Mouse (Mus musculus): Measurements from ENCODE around the gene Gm37240. TPM values are rescaled to one million over a fixed set of nuclear protein-coding genes. Genes with fewer than 3 reads are reported as not detected.
"Not testable (repeated sequence)": the region's sequence is repeated elsewhere in the genome, so short reads cannot be mapped to it uniquely, and the experiment has no call there.

The Gm37240 gene
- total RNA-seq, 1 experiment from 2014 or later = 10.8 TPM

DNA sequence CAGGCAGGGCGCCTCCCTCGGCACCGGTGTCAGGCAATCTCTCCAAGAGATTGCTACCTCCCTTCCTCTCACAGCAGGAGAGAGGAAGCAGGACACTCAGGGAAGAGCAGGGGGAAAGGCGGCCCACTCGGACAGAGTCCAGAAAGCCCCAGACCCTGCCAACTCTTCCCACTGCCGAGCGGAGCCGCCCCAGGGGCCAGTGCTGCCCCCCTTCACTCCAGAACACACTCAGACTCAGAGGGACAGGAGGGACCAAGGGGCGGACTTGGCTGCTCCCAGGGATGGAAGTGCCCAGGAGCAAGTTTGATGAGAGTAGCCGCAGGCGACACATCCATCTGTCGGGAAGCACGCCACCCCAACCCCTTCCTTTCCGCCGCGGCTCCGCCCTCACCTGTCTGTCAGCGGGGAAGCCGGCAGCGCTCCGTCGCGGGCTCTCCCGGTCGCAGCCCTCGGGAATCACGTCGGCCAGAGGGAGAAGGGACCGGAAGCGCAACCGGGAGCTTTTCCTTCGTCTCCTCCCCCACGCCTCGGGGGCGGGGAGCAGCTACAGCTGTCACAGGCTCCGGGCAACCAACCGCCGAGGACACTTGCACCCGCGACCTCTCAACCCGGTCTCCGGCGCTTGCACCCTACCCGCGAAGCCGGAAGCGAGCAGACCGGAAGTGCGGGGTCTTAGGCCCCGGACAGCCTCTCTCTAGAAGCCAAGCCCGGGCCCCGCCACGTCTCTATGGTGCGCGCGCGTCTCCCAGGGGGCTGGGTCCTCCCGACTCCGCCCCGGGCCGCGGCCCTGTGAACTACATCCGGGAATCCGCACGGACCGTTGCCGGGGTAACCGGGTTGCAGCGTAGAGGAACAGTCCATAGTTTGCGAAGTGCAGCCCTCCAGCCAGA lies 1305.0 kb downstream of the Gm37240 start, which contains the start of gene Arfip1:
TSS of gene Arfip1 (minus strand) at position 603 of the 890 bp plus-strand sequence.
- DNase-seq = peak; percentile 99

DNA sequence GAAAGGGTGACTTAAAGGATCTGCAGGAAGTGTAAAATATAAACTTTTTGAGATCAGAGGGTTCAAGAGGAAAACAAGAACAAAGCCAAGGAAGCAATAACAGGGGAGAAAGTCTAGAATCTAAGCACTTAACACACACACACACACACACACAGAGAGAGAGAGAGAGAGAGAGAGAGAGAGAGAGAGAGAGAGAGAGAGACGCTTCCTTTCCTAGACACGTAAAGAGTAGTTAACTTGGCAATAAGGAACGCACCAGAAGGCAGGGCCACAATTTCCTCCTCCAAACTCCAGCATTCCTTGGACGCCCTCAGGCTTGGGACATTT lies 1305.7 kb downstream of the Gm37240 start:
- DNase-seq = no peak

DNA sequence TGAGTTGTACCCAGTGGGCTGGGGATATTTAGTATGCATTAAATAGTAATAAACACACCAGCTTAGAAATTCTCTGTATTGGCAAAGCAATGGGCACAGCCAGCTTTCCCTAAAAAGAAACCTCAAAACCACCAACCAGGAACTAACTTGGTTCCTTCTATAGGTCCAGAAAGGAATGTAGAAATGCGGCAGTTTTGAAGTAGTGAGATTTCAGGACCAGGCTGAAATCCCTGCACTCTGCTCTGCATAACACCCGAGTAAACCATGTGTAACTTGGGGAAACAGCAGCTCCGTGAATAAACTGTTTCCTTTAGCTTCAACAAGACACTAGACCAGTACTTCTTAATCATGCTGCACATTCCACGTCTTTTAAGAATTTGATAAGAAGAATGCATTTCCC lies 1306.6 kb downstream of the Gm37240 start:
- no peak for DNase-seq

DNA sequence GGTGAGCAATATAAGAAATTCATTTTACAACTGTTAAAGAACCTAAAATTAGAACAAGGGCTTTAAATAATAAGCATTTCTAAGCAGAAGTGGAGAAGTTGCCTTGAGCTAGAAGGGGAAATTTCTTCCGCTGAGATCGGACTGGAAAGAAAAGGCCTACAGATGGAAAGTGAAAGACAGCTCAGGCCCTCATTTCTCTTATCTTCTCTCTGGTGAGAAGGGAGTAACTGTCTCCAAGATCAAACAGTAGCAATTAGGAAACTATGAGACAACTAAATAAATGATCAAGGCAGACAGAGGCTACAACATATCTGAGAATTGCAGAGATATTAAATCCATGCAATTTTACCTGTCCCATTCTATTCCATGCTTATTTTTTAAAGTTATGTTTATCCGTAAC lies 1316.8 kb downstream of the Gm37240 start:
- no peak for DNase-seq

DNA sequence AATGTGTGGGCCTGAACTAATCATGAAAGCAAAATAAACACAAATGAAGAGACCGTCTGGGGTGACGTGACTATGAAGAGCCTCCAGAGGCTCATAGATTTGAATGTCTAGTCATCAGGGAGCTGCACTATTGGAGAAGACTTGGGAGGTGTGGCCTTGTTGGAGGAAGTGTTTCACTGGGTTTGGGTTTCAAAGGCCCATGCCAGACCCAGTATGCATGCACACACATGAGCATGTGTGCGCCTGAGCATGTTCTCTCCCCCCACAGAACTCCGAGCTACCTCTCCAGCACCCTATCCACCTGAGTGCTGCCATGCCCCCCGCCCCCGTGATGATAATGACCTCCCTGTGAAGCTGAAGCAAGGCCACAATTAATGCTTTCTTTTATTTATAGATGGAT lies 1317.7 kb downstream of the Gm37240 start:
- DNase-seq = no peak

DNA sequence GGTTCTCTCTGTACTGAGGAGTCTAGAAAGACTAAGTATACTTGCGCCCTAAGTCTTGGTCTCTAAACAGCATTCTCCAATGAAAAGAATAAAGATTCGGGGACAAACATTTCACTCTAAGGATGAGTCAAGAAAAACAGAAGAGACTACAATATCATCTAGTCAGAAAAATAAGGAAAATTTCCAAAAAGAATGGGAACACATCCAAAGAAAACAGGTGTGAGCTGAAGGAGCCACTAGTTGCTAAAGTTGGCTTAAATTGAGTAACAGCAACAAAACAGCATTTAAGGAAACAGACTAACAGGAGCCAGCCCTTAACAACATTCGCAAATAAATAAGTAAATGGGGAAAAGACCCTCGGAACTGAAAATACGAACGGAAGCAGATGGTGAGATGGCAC lies 1318.8 kb downstream of the Gm37240 start:
- DNase-seq = no peak

DNA sequence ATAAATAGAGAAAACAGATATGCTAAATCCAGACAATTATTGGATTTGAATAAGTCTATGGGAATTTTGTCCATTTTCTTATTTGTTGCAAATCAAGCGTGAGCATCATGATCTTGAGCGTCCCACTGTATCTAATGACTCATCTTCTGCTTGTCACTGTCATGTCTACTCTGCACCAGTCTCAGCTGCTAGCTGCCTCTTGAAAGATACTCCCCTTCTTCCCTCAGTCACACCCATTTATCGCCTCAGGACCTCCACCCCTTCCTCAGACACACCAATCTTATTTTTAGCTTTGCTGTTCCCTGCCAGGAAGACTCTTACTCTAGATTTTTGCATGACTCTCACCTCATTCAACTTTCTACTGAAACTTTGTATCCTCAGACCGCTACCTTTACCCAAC lies 1323.9 kb downstream of the Gm37240 start:
- no peak for DNase-seq

DNA sequence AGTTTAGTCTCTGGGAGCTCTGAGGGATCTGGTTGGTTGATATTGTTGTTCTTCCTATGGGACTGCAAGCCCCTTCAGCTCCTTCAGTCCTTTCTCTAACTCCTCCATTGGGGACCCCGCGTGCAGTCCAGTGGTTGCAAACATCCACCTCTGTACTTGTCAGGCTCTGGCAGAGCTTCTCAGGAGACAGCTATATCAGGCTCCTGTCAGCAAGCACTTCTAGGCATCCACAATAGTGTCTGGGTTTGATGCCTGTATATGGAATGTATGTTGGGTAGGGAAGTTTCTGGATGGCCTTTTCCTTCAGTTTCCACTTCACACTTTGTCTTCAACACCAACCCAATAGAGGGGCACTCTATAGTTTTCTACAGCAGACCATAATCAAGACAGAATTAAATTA lies 1324.4 kb downstream of the Gm37240 start:
- DNase-seq = not testable (repeated sequence)

DNA sequence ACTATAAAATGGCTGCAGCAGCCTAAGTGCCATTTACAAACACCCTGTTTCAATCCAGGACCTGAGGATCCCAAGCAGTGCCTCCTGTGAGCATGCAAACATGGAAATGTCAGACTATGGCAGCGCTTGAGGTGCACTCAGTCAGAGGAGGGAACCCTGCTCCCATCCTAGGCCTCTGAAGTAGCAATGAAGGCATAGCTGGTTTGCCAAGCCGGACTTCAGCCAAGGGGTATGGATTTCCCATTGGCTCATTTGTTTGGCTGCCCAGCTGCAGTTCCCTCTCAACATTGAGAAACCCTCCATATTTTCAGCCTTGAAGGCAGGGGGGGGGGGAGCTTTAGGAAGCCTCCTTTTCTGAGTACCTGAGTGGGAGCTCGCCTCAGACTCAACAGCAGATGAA lies 1329.0 kb downstream of the Gm37240 start:
- no peak for DNase-seq

DNA sequence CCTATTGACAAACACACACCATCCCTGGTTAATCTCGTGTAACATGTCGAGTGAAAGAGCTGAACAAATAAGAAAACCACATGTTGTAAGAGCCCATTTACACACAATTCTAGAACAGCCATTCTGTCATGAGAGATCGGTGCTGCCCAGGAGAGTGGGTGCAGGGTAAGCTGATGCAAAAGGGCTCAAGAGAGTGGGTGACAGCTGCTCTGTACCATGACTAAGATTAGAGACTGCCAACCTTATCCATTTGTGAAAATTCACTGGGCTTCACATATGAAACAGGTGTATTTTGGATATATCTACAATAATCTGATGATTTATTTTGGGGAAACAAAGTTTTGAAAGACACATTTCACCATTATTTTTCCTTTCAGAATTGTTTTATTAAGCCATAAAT lies 1331.5 kb downstream of the Gm37240 start:
- no peak for DNase-seq

DNA sequence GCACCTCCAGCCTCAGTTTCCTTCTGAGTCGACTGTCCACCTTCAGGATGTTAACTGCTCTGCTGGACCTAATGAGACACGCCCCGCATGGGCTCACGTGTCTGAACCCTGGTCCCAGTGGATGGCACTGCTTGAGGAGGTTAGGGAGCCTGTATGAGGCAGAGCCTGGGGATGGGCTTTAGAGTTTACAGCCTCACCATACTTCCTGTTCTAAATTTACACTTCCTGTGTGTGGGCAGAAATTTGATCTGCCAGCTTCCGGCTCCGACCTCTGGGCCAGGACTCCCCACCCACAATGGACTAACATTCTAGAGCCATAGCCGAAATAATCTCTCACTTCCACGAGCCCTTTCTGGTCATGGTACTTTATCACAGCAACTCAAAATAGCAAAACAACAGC lies 1340.1 kb downstream of the Gm37240 start:
- no peak for DNase-seq

DNA sequence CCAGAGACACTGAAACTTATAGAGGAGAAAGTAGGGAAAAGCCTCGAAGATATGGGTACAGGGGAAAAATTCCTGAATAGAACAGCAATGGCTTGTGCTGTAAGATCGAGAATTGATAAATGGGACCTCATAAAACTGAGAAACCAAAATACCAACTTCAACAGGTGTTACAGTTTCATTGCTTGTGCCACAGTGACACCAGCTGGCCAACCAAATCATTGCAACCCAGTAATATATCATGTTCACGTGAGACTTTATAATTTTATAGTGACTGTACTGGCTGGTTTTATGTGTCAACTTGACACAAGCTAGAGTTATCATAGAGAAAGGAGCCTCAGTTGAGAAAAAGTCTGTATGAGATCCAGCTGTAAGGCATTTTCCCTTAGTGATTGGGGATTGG lies 1344.9 kb downstream of the Gm37240 start:
- peak; percentile 59 for DNase-seq

DNA sequence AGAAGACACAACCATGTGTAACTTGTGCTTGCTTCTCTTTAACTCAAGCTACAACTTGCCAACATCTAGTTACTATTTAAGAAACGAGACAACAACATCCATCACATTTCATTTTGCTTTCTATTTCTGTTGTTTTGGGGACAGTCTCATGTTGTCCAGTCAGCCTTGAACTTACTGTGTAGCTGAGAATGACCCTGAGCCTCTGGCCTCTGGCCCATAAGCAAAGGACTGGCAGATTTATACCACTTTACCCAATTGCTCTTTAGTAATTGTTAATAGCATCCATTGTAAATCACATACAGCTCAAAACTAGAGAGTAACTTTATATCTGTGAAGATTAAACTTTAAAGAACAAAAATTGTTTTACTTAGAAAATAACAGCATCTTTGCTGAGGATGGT lies 1345.4 kb downstream of the Gm37240 start:
- peak; percentile 52 for DNase-seq

DNA sequence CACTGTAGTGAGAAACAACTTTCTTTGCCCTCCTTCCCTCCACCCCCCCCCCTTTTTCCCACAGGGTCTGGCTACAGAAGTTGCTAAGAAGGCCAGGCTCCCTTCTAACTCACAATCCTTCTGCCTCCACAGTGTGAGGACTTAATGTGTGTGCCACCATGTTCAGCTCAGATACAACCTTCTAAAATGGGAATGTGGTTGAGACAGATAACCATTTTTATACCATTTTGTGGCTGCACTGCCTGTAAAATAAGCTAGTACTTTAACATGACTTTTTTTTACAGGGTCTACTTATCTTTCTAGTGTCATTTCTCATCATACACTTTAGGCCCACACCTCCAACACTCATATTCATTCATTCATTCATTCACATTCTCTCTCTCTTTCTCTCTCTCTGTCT lies 1346.7 kb downstream of the Gm37240 start:
- no peak for DNase-seq

DNA sequence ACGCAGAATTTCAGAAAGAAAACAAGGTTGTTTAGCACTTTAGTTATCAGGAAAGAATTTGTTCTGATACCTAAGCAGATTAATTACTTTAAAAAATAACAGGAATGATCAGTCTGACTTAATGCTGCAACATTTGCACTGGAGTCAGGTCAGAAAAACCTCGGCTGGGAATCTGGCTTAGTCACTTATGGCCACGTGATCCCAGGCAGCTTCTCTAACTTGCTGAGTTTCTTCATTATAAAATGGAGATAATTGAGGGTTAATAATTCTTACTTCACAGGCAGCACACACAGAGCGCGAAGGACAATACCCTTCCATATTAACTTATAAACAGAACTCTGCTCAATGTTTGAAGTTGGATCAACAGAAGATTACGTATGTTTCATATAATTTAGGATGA lies 1350.3 kb downstream of the Gm37240 start:
- DNase-seq = no peak

DNA sequence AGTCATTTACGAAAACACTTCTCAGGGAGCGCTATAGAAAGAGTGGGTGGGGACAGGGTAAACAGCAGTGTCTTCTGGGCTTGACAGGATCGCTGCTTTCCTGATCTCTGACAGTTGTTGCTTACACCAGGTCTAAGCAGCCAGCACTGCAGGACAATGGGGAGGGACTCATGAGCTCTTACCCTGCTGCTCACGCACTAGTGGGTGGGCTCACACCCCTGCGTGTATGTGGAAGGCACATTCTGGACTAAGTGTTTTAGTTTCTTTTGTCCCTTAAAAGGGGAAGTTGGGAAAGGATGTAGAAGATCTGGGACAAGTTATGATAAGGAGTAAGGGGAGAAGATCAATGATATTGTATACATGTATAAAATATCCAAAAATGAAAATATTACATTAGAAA lies 1354.1 kb downstream of the Gm37240 start:
- no peak for DNase-seq

DNA sequence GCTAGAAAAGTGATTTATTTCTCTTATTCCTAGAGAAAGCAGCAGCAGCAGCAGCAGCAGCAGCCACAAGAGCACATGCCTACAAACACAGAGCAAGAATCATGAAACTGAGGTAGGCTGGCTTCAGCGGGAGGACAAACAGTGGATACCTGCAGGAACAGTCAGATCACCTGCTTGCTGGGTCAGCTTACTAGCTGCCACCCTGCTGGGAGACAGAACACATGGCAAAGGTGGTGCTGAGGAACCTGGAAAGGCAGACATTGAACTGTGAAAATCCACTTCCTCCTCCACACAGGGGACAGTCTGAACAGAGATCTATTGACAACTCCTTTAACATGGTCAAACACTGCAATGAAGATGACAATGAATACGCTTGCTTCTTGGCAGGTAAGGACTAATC lies 1358.3 kb downstream of the Gm37240 start:
- DNase-seq = no peak

DNA sequence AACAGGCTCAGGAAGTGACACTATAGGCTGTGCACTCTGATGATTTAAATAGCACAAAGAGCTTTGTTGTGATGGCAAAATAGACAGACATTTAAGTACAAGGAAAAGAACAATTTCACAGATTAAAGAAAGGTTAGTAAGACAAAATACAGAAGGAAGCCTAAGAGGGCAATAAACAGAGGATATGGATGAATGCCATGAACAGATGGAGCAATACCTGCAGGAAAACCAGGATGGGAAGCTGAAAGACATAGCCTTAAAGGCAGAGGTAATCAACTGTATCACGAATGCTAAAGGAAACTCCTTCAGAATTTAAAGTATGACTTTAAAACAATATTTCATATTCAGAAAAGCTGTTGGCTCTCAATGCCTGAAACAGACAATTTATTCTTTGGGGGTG lies 1362.4 kb downstream of the Gm37240 start:
- DNase-seq = no peak

DNA sequence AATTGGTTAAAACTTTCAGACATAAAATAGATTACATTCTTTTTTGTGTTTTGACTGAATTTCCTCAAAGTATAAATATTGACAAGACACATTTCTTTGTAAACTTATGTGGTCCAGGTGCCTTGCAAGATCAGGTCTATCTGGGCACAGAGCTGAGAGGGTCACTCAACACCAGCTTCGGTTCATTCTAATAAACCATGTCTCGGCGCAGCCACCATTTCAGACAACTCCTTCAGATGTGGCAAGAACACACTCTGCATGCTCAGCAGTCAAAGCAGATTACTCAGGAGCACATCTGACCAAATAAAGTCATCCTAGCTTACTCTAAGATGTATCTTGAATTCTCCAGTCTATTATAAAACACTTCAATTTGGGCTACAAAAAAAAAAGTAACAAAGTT lies 1371.2 kb downstream of the Gm37240 start:
- no peak for DNase-seq

DNA sequence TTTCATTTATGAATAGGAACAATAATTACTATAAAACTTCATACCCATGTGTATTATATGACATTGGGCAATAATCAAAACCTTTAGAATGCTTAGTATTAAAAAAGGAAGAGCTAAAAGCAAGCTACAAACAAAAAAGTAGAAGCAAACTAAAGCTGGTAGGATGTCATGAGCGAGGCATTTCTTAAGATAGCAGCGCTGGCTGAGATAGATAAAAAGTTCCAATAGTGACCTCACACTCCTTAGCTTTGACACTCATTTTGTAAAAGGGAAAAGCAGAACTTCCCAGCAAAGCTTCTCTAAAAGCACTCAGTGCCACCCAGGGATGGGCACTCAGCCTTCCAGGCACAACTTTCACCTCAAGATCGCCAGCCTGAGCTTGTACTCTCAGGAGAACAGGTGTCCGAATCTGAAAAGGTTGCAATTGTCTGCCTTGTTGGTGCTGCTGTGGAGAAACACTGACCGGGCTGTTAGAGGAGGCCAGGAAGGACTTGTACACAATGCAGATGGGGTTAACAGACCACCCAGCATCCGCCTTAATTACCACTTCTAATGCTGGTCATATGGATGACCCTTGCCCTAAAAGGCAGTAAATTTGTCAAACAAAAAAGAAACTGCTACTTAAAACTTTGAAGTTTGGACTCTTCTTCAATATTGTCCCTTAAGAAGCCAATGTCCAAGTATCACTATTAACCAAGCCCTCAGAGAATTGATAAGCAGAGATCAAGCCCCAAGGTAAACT lies 1374.4 kb downstream of the Gm37240 start:
- no peak for DNase-seq

DNA sequence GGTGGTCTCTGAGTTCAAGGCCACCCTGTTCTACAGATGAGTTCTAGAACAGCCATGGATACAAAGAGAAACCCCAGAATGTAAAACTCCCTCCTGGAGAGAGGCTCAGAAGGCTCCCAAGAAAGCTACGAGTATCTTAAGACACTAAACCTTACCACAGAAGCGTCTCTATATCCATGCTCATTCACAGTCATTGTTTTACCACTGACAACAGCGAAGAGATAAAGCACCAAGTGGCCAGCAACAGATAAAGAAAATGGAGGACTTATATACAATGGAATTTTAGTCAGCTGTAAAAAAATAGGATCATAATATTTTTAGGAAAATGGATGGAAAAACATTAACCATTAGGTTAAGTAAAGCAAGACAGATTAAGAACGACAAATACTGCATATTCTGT lies 1382.1 kb downstream of the Gm37240 start:
- no peak for DNase-seq

DNA sequence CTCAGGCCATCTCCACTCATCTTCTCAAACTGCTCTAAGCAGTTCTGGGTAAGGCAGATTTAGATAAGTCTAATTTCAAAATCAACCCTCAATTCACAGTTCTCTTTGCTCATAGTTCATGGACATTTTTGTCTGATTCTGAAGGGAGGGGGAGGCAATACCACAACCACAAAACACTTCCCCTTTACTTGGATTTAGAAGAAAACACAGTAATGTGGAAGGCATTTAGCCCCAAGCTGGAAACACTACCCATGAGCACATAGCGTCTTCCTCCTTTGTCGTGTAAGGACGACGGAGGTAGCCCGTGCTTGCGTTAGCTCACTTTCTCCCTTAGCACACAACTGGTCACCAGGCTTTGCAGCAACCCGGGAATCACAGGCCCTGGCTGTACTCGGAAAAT lies 1383.0 kb downstream of the Gm37240 start:
- DNase-seq = no peak

DNA sequence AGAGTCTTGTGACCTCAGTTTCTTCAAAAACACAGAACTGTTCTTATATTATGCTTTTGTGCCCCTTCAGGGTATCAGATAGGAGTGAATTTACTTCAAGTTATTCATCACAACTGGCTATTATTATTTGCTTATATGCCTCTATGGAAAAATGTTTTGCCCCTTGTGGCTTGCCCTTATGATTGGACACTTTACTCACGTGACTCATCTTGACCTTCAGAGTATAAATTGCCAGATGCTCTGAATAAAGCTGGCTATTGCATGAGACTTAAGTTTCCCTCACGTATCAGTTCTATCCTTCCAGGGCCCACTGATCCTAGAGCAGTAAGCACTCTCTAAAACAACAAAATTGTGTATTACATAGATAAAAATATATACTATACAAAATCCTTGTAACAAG lies 1385.2 kb downstream of the Gm37240 start:
- no peak for DNase-seq

DNA sequence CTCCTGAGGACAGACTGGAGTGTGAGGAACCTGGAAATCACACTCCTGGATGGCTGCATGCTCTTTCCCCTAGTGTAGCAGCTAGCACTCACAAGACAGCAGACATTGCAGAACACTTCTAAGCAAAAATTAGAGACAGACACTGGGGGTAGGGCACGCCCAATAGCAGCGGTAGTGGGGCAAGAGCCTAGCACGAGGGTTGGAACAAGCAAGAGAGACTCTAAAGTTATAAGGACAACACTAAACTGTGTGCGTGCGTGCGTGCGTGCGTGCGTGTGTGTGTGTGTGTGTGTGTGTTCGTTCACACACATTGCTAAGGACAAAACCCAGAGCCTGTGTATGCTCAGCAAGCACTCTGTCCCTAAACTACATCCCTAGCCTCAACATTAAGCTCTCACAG lies 1386.8 kb downstream of the Gm37240 start:
- no peak for DNase-seq

Data from adrenal gland, postnatal 25 days (tissue).